Mouse (Mus musculus) spleen, postnatal 14 days (tissue): ENCODE measurements around the gene Rnf146.
"Not testable (repeated sequence)": the region's sequence is repeated elsewhere in the genome, so short reads cannot be mapped to it uniquely, and the experiment has no call there.

Source experiments
- DNase-seq, 2 experiments: peaks; one replicate each; pipeline ENCODE4 v3.0.0; 2021 to 2022; ENCODE audit warnings: low spot score in 2 of 2

Rnf146 gene

DNA sequence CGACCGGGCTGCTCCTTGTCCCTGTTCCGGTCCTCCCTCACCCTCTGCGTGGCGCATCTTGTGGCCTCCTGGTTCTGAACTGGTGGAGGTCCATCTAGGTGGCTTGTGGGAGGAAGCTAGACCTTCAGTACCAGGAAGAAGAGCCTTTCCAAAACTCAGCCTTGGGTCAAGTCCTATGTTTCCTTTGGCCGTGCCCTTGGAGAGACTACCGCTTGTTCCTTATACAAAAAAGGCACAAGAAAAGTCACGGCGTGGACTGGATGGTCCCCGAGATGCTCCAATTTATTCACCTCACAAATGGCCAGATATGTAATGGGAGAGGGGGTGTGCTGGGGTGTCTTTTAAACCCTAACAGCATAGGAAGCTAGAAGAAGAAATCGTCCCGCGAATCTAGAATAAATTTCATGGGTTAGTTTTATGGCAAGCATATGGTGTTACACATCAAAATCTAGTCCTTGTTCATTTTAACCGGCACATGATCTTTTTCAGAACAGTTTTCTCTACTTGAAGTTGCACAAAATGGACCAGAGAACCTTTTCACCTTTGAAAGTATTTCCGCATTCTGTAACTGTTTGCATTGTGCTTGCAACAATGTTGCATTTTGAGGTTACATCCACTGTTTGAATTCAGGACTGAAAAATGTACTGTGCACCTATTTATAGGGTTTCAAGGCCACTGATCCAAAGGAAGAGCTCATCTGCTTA lies at the start of gene Rnf146:
Gene Rnf146 (minus strand): TSS at position 246 of the 704 bp plus-strand sequence.
- no peak for DNase-seq

DNA sequence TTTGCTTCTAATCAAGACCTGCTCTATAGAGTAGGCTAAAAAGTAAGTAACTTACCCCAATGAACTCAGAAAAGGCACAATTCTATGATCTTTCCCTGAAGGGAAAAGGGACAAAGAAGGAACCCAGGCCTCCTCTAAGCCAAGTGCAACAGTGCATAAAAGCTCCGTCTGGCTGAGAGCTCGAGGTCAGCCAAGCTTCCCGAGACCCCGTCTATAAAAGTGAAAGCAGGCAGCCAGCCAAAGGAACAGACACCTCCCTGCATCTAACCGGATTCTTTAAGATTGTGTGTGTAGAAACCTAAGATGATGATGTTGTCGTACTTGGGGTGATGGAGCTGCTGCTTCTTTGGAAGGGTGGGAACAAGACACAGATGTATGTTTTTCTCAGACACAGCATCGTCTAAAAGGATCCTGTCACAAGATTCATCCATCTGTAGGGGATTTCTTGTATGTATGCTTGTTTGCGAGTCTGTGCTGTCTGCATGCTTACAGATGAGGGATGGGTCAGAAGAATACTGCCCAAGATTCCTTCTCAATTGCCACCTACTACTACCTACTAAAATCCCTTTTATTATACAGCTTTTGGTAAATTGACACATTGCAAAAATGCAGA lies 40.5 kb upstream of the Rnf146 start:
- DNase-seq, result no peak

DNA sequence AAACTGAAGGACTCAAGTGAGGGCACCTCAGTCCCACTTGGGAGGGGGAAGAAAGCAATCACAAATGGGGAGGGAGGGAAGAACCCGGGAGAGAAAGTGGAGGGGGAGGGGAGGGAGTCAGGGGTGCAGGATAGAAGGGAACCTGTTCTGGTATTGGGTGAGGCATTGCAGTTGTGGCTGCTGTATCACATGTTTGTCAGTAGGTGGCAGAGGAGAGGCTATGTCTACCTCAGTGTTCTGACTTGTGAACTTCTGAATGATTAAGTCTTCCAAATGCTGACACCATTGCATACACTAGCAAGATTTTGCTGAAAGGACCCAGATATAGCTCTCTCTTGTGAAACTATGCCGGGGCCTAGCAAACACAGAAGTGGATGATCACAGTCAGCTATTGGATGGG lies 32.6 kb upstream of the Rnf146 start:
- DNase-seq, result not testable (repeated sequence)

DNA sequence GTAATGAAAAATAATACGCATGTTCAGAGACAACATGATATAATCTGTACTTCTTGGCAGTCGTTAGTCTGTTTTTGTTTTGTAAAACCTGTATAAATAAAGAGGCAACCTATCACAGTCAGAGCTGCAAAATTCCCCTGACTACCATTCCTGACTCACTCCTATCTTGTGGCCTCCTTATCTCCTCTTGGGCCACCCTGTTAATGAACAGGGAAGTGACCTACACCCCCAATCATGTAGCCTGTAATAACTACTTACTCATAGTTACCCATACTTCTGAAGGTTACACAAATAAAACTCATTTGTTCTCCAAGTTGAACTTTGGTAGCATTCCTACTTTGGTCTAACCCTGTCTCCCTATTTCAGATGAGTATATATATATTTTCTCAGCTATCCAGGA lies 19.3 kb upstream of the Rnf146 start:
- no peak for DNase-seq

DNA sequence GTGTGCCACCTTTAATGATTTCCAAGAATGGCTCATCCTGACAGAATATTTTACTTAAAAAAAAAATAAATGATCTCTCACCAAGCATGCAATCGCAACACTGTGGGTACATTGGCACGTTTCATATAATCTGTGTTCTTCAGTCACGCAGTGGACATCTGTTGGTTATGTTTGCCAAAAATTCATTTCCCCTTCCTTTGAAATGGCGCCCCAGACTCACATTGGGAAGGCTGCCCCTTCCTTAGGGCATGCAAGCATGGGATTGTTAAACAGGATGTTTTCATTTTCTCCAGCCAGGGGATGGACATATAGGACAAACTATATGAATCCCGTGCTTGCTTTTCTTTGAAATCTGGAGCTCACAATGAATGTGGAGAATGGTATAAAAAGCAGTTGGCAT lies 11.8 kb upstream of the Rnf146 start:
- no peak for DNase-seq

DNA sequence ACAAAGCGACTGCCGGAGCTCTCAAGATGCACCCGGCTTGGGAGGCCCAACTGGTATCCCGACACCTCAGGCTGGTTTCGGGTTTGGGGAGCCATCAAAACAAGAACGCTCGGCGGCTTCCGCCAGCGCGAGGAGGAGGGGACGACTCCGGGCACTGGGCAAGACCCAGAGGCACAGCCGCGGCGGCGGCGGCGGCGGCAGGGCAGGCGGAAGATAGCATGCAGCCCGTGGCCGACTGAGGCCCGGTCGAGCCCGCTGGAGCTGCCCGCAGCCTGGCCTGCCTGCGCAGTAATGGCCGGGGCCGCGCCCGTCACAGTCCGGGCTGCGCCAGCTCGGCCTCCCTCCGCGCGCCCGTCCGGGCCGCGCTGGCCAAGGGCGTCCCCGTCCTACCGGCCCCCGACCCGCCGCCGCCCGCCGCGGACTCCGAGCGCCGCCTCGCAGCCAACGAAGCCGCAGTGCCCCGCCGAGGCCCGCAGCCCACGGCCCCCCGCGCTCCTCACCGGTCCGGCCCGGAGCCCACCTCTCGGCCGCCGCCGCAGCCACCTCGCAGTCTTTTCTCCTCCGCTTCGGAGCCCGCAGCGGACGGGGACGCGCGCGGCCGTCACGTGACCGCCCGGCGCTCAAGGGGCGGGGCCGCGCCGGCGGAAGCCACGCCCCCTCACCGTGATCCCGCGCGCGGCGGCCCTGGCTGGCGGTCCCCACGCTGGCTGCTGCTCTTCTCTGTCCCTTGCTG lies 612 bp downstream of the Rnf146 start:
- DNase-seq, result peak; percentile 80 to 88

DNA sequence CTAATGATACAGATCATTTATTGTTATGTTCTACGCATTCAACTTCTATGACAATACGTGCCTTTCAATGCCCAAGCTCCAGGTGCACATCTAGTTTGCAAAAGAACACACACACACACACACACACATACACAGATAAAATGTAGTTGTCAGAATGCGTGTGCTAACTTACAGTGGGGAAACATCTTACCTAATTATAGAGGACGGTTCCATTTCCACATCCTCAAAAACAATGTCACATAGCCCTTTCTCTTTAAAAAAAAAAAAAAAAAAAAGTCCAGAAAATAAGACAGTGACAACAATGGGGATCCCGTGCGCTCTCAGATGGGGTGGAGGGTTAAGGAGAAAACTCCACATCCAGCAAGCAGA lies 1.2 kb downstream of the Rnf146 start:
- no peak for DNase-seq

DNA sequence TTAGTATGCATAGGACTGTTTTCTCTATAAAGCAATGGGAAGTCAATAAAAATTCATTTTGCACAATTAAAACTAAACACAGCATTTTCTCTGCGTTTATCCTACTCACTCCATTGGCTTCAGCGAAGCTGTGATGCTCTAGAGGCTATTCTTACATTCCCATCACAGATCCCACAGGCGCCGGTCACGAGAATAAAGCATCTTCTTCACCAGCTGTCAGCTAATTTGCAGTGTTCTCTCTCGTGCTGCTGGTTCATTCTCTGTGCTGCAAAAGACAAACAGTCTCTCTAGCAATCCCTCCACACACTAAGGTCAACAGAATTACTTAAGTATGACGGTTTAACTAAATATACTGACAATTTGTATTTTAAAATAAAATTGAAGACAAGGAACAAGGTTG lies 8.1 kb downstream of the Rnf146 start:
- DNase-seq, result no peak

DNA sequence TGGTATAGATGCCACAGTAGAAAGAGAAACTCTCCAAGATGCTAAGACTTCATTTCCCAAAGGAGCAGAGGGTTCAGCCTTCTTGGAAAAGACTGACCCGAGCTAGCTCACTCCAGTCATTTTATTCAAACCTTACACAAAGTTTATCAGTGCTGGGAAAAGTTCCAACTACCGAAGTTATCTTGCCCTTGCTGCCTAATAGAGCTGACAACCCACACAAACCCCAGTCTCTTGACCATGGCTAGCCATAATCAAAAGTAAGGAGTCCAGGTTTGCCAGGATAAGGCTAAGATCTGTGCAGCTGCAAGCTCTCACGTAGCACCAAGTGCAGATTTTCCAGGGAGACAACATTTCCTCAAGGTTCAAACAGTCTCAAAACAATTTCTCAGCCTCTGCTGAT lies 9.7 kb downstream of the Rnf146 start:
- no peak for DNase-seq

DNA sequence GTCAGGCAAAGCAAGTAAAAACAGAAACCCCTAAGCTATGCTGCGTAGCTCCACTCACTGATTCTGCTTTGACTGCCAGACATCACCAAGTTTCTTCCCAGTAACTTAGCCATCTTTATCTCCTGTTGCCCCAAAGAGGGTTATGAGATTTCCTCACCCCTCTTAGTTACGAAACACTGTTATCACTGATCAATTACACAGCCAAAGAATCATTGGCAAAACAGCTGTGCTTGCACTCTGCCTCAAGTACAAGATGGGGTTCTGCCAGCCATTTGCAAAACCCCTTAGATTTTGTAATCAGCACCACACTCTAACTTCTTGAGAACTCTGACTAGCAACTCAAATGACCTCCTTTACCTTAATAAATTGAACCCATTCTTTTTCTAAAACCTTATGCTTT lies 10.8 kb downstream of the Rnf146 start:
- DNase-seq, result no peak

DNA sequence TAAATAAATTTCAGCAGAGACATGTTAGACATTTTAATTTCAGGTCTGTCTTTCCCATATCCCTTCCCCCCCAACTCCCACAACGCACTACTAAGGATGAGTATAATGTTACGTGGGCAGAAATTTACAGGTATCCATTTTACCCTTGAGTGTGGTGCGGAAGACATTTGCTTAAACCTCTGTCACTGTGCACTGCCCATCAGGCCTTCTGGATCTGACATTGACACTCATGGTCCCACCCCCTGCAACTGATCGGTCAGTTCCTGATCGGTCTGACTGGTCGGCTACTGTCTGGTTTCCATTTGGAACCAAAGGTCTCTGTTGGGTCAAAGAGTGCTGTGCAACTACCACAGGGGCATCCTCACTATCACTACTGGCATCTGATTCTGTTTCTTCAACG lies 15.6 kb downstream of the Rnf146 start:
- DNase-seq, result no peak

DNA sequence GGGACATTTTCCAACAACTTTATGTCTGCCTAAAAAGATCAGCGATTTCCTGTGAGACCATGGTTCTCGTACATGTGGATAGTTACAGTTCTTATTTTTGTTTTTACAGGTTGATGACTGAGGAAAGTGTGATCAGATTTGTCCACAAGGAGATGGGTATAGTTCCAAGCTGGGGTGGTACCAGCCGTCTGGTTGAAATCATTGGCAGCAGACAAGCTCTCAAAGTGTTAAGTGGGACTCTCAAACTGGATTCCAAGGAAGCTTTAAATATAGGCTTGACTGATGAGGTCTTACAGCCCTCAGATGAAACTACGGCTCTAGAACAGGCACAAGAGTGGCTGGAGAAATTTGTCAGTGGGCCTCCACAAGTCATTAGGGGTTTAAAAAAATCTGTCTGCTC lies 18.0 kb downstream of the Rnf146 start:
- no peak for DNase-seq

DNA sequence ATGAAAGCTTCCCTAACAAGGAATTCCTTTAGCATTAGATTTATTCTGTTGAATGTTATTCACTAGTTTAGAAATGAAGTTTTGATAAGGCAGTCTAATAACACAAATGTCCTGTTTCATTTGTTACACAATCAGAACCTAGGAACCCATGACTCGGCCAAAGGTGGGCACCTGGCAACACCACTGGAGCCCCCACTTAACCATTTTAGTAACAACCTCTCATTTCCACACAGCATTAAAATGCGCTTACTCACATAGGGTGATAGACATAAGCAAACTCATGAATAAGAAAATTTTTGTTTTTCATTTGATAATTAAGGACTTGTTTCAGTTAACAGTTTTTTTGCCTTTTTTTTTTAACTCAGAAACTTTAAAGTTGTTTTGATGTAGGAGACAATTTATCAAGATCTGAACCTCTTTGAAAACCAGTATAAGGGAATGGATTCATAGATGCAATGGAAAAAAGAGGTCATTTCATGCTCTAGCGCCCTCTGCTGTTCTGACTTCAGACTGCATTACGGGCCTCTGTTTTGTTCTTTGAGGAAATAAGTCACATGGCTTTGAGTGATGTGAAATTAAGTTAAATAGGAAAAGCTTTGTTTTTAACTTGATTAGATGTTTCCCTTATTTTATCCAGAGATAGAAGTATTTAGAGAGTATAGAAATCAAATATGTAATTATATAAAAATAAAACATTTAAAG lies 23.7 kb downstream of the Rnf146 start:
- peak; percentile 9 to 41 for DNase-seq

DNA sequence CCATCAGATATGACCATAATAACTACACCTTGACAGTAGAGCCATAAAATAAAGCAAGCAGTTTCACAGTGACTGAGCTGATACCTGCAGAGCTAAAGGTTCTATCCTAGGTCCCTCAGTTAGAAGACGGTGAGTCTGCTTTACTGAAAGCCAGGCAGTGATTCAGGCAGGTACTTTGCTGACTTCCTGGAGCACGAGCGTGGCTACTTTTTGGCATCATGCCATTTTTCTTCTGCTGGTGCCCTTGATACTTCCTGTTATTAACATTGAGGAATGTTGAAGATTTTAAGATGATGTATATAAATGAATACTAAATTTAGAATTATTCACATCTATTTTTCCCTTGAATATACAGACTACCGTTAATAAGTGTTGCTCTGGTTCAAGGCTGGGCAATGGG lies 28.4 kb downstream of the Rnf146 start:
- DNase-seq, result no peak

DNA sequence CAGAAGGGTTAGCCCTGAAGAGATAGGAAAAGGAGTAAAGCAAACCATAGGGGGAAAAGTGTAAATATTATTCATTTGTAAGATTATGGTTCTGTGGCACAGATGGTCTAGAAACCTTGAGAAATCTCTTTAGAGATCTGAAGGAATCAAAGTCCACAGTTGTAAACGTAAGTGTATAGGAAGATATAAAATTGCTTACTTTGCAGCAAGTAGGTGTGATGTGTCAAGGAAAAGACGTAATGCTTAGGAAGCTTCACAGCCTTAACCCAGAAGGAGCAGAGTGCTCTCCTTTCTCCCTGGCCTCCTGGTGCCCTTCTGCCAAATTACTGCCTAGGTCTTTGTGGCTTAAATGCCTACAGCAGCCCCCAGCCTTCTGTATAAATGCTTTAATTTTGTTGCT lies 37.4 kb downstream of the Rnf146 start:
- no peak for DNase-seq

DNA sequence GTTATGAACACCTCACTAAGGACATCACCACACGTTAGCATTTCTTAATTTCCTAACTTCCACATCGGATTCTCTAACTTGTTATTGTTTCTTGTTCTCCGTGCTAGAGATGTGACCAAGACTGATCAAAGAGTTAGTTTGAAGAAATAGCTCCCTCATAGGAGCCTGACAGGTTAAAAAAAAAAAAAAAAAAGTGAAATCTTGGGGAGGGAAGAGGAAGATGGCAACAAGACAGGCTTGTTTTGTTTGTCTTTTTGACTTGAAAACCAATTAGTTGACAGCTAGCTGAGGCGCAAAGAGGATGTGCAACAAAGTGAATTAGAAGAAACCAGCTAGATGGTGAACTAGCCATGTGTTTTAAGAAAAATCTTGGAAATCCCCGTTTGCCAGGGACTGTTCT lies 48.3 kb downstream of the Rnf146 start:
- DNase-seq, result no peak

DNA sequence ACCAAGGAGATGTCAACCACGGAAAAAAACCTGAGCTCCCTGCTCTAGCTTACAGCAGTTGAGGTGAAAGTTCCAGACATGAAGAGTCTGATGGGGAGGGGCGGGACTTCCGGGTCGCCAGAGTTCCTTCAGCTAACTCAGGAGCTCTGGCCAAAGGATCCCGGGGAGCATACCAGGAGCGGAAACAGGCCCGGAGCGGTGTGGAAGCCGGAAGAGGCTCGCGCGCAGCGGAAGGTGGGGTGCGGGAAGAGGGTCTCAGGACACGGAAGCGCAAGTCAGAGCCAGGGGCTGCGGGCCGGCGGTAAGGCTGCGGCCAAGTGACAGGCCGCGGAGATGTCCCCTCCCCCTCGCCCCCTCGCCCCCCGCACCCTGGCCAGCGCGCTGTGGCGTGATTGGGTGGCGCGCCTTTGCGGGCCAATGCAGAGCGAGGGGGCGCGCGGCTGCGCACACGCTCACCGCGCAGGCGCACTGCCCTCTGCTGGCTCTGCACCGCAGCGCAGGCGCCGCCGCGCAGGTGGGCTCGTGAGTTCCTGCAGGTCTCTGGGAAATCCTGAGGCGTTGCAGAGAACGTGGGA lies 49.1 kb downstream of the Rnf146 start, which contains the start of gene Echdc1:
Gene Echdc1 (plus strand): TSS at position 103 of the 575 bp plus-strand sequence.
- peak; percentile 48 to 70 for DNase-seq

DNA sequence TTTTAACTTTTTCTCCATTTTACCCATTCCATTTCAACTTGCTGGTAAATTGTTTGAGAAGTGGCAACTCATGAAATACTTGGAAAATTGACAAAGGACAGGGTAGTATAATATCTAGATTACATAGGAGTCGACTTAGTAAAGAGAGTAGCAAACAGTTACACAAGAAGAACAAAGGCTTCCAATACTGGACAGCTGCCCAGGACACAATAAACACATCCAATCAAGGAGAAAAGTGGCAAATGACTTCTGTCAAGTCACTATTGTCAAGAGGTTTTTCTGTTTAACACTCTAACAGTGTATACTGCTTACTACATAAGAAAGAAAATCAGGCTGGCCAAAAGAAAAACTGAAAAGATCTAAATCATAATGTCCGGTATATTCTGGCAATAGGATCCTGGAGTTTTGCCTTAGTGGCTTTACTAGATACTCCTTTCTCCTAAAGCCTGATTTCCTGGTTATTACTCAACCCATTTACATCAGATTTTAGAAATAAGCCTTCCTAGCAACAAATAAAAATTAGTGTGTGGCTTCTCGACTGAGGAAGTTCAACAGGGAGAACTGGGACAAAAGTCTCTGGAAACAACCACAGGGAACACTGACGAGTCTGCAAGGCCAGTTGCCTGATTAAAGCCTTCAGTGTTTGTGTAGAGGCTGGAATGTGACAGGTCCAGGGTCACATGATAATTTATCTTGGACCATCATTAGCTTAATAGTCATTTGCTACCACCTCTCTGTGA lies 50.6 kb downstream of the Rnf146 start:
- DNase-seq, result no peak

DNA sequence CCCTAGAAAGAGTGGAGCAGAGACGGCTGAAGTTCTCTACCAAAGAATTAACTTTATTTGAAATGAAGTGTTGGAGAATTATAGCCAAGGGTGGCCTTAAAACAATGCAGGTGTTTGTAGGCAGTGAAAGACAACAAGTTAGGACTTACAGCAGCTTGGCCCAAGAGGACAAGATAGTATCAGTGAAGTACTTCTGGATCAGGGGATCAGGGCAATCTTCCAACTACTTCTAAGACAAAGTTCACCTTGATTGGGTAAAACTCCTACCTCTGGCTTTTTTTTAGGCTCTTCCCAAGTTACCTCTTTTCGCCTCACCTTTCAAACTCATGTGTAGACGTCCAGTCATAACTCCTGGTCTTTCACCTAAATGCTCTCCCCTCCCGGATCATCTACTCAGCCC lies 60.0 kb downstream of the Rnf146 start:
- DNase-seq, result no peak
